Mouse (Mus musculus): ENCODE results near the gene Nlrx1.

- TF ChIP-seq TAL1 (IDR thresholded peaks at IDR 0.05; ENCODE audit: low read length) = no peak
- no peak for TF ChIP-seq GATA1 (IDR thresholded peaks at IDR 0.05; ENCODE audit: low read length)
Observed at GRCm38 (mm10) chr9:44305466-44306079, 37.2 kb upstream of the Nlrx1 start, which contains the start of gene Hinfp.

All from erythroblast, embryonic 14.5 days (primary cell).